Mouse (Mus musculus): Measurements from ENCODE around the gene Sntb2. TPM values are rescaled to one million over a fixed set of nuclear protein-coding genes. Genes with fewer than 3 reads are reported as not detected.
A peak's percentile ranks its signal among the peaks of the same experiment; 100 is the strongest.
"Not testable (repeated sequence)": the region's sequence is repeated elsewhere in the genome, so short reads cannot be mapped to it uniquely, and the experiment has no call there.

The Sntb2 gene
- polyA plus RNA-seq, 1 experiment from 2014 or later = 21.6 TPM

DNA sequence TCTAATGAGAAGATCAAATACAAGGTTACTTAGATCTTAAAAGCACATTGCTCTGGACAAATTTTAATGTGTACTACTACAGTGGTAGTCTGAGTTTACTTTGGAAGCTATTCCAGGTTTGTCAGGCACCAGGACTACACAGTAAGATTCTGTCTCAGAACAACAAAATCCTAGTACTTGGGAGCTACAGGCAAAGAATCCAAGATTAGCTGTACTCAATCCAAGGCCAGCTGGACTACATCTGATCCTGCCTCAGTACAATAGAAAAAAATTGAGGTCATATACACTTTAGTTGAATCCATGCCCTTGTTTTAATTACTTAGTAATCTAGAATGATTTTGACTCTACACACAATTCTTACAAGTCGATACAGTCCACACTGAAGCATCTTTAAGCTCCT, 79.4 kb downstream of the Sntb2 start:
- H3K9me3 ChIP-seq (ENCODE audit: control insufficient read depth, low read depth, low read length) = no peaks in the 10 kb centered on the region

GRCm38 (mm10) chr8:107023479-107023878, 87.9 kb downstream of the Sntb2 start:
- Histone ChIP-seq H3K4me2 (replicated peaks; ENCODE audit: low read depth, low read length) (no peak overlapping the region), H3K27ac (ENCODE audit: low read length) (no peak overlapping the region), H3K4me1 (ENCODE audit: control insufficient read depth, insufficient read depth, low read length) (no peaks in the 10 kb centered on the region), H3K9me3 (ENCODE audit: control insufficient read depth, low read depth, low read length) (no peaks in the 10 kb centered on the region), H3K27me3 (ENCODE audit: control insufficient read depth, insufficient read depth, low read length) (no peaks in the 10 kb centered on the region), H3K9ac (replicated peaks; ENCODE audit: low read depth, low read length) (no peak overlapping the region), H3K36me3 (ENCODE audit: control insufficient read depth, insufficient read depth, low read length) (no peaks in the 10 kb centered on the region), H3K4me3 (ENCODE audit: low read depth, low read length) (no peak overlapping the region)
- no peak for ATAC-seq (ENCODE audit: insufficient number of reproducible peaks, insufficient read depth, low FRiP score, low read depth)
- 87% methylated on average over 8 of the region's 8 CpGs for WGBS

More for the DNA sequence above, 79.4 kb downstream of the Sntb2 start:
- H3K4me2 ChIP-seq (replicated peaks; ENCODE audit: low read depth, low read length) = no peak overlapping the region
- no peak overlapping the region for H3K9ac ChIP-seq (replicated peaks; ENCODE audit: low read depth, low read length)
- H3K36me3 ChIP-seq (ENCODE audit: control insufficient read depth, insufficient read depth, low read length) = peaks cover 5% of the 10 kb centered on the region
- H3K4me3 ChIP-seq (ENCODE audit: low read depth, low read length) = no peak overlapping the region
- H3K4me1 ChIP-seq (ENCODE audit: control insufficient read depth, insufficient read depth, low read length) = no peaks in the 10 kb centered on the region
- ATAC-seq (ENCODE audit: insufficient number of reproducible peaks, insufficient read depth, low FRiP score, low read depth) = no peak
- no peaks in the 10 kb centered on the region for H3K27me3 ChIP-seq (ENCODE audit: control insufficient read depth, insufficient read depth, low read length)
- no peak overlapping the region for H3K27ac ChIP-seq (ENCODE audit: low read length)
- 85% methylated on average over 1 of the region's 1 CpGs for WGBS

DNA sequence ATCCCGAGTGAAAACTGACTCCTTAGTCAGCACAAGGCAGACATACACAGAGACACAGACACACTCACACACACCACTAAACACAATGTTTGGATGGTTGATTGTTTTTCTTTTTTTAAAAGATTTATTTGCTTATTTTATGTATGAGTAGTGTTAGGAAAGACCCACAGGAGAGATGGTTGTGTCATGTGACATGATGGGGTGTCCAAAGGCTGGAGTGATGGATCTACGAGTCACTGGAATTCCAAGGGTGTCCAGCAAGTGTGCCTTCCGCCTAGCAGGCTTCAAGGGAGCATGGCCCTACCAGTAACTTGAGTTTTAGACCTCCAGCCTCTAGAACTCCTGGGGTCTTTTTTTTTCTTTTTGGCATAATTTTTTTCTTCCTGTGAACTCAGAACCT, 93.8 kb downstream of the Sntb2 start:
- H3K4me2 ChIP-seq (replicated peaks; ENCODE audit: low read depth, low read length) = no peak overlapping the region
- no peak overlapping the region for H3K27ac ChIP-seq (ENCODE audit: low read length)
- H3K4me3 ChIP-seq (ENCODE audit: low read depth, low read length) = no peak overlapping the region
- 70% methylated on average over 3 of the region's 3 CpGs for WGBS
- ATAC-seq (ENCODE audit: insufficient number of reproducible peaks, insufficient read depth, low FRiP score, low read depth) = no peak
- H3K27me3 ChIP-seq (ENCODE audit: control insufficient read depth, insufficient read depth, low read length) = no peaks in the 10 kb centered on the region
- no peaks in the 10 kb centered on the region for H3K9me3 ChIP-seq (ENCODE audit: control insufficient read depth, low read depth, low read length)
- H3K36me3 ChIP-seq (ENCODE audit: control insufficient read depth, insufficient read depth, low read length) = no peaks in the 10 kb centered on the region
- H3K4me1 ChIP-seq (ENCODE audit: control insufficient read depth, insufficient read depth, low read length) = peaks cover 12% of the 10 kb centered on the region; the same call in 1 of the 2 replicates
- no peak overlapping the region for H3K9ac ChIP-seq (replicated peaks; ENCODE audit: low read depth, low read length)

GRCm38 (mm10) chr8:107030058-107030457, 94.5 kb downstream of the Sntb2 start:
- Histone ChIP-seq H3K36me3 (ENCODE audit: control insufficient read depth, insufficient read depth, low read length) (no peaks in the 10 kb centered on the region), H3K9ac (replicated peaks; ENCODE audit: low read depth, low read length) (no peak overlapping the region), H3K4me3 (ENCODE audit: low read depth, low read length) (no peak overlapping the region), H3K9me3 (ENCODE audit: control insufficient read depth, low read depth, low read length) (no peaks in the 10 kb centered on the region), H3K27me3 (ENCODE audit: control insufficient read depth, insufficient read depth, low read length) (no peaks in the 10 kb centered on the region), H3K27ac (ENCODE audit: low read length) (0 out of 2 replicates have a peak overlapping the region, but pooled peaks have one; percentile 15), H3K4me2 (replicated peaks; ENCODE audit: low read depth, low read length) (no peak overlapping the region), H3K4me1 (ENCODE audit: control insufficient read depth, insufficient read depth, low read length) (peaks cover 12% of the 10 kb centered on the region; the same call in 1 of the 2 replicates)
- 66% methylated on average over 5 of the region's 5 CpGs for WGBS
- no peak for ATAC-seq (ENCODE audit: insufficient number of reproducible peaks, insufficient read depth, low FRiP score, low read depth)

GRCm38 (mm10) chr8:107030650-107031576, 95.4 kb downstream of the Sntb2 start, which contains the start of gene Vps4a:
Vps4a (plus strand) TSS chr8:107031222.
- WGBS = 5% methylated on average over 60 of the region's 66 CpGs
- Histone ChIP-seq H3K27me3 (ENCODE audit: control insufficient read depth, insufficient read depth, low read length) (no peaks in the 10 kb centered on the region), H3K9me3 (ENCODE audit: control insufficient read depth, low read depth, low read length) (no peaks in the 10 kb centered on the region), H3K4me2 (replicated peaks; ENCODE audit: low read depth, low read length) (peak within 1 kb of the TSS; percentile 73), H3K4me3 (ENCODE audit: low read depth, low read length) (peak within 1 kb of the TSS; percentile 95), H3K27ac (ENCODE audit: low read length) (peak within 1 kb of the TSS; percentile 66; the same call in 1 of the 2 replicates), H3K36me3 (ENCODE audit: control insufficient read depth, insufficient read depth, low read length) (no peaks in the 10 kb centered on the region; the same call in 1 of the 2 replicates), H3K4me1 (ENCODE audit: control insufficient read depth, insufficient read depth, low read length) (peaks cover 12% of the 10 kb centered on the region; the same call in 1 of the 2 replicates), H3K9ac (replicated peaks; ENCODE audit: low read depth, low read length) (peak within 1 kb of the TSS; percentile 88)
- peak; percentile 93 for ATAC-seq (ENCODE audit: insufficient number of reproducible peaks, insufficient read depth, low FRiP score, low read depth)

DNA sequence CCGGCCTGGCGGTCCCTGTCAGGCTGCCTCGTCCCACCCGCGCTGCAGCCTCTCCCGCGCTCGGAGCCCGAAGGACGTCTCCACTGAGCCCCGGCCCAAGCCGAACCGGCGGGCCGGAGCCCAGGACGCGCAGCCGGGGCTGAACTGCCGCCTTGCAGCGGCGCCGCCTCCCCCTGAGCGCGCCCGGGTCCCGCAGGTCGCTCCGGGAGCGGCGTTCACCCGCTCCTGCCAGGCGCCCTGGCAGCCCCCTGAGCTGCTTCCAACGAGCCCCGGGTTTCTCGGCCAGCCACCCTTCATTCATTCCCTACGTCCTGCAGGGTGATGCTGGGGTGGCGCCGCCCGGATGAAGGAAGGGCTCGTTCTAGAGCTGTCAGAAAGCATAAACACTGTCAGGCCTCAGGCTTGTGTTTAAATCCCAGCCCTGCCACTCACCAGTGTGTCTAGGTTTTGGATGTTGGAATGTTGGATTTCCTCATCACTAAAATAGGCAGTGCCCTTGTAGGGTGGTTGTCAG, 96.1 kb downstream of the Sntb2 start:
- H3K36me3 ChIP-seq (ENCODE audit: control insufficient read depth, insufficient read depth, low read length) = peaks cover 2% of the 10 kb centered on the region
- WGBS = 0% methylated on average over 40 of the region's 40 CpGs
- H3K27ac ChIP-seq (ENCODE audit: low read length) = peak overlapping the region; percentile 66; the same call in 1 of the 2 replicates
- H3K4me1 ChIP-seq (ENCODE audit: control insufficient read depth, insufficient read depth, low read length) = peaks cover 12% of the 10 kb centered on the region; the same call in 1 of the 2 replicates
- H3K9ac ChIP-seq (replicated peaks; ENCODE audit: low read depth, low read length) = peak overlapping the region; percentile 88
- H3K4me3 ChIP-seq (ENCODE audit: low read depth, low read length) = peak overlapping the region; percentile 95
- H3K9me3 ChIP-seq (ENCODE audit: control insufficient read depth, low read depth, low read length) = no peaks in the 10 kb centered on the region
- no peaks in the 10 kb centered on the region for H3K27me3 ChIP-seq (ENCODE audit: control insufficient read depth, insufficient read depth, low read length)
- ATAC-seq (ENCODE audit: insufficient number of reproducible peaks, insufficient read depth, low FRiP score, low read depth) = no peak
- peak overlapping the region; percentile 73 for H3K4me2 ChIP-seq (replicated peaks; ENCODE audit: low read depth, low read length)

DNA sequence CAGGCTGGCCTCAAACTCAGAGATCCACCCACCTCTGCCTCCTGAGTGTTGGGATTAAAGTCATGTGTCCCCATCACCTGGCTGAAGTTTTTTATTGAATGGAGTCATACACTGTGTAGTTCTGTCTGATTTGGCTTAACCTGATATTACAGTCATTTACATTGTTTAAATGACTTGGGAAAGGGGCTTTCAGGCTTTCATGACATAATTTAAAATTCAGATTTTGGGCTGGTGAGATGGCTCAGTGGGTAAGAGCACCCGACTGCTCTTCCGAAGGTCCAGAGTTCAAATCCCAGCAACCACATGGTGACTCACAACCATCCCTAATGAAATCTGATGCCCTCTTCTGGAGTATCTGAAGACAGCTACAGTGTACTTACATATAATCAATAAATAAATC, 98.1 kb downstream of the Sntb2 start:
- not testable (repeated sequence) for H3K9ac ChIP-seq (replicated peaks; ENCODE audit: low read depth, low read length); H3K36me3 ChIP-seq (ENCODE audit: control insufficient read depth, insufficient read depth, low read length); ATAC-seq (ENCODE audit: insufficient number of reproducible peaks, insufficient read depth, low FRiP score, low read depth); H3K27ac ChIP-seq (ENCODE audit: low read length); H3K4me3 ChIP-seq (ENCODE audit: low read depth, low read length); H3K9me3 ChIP-seq (ENCODE audit: control insufficient read depth, low read depth, low read length); H3K4me2 ChIP-seq (replicated peaks; ENCODE audit: low read depth, low read length); H3K27me3 ChIP-seq (ENCODE audit: control insufficient read depth, insufficient read depth, low read length)
- 96% methylated on average over 2 of the region's 2 CpGs for WGBS
- peaks cover 12% of the 10 kb centered on the region; the same call in 1 of the 2 replicates for H3K4me1 ChIP-seq (ENCODE audit: control insufficient read depth, insufficient read depth, low read length)

DNA sequence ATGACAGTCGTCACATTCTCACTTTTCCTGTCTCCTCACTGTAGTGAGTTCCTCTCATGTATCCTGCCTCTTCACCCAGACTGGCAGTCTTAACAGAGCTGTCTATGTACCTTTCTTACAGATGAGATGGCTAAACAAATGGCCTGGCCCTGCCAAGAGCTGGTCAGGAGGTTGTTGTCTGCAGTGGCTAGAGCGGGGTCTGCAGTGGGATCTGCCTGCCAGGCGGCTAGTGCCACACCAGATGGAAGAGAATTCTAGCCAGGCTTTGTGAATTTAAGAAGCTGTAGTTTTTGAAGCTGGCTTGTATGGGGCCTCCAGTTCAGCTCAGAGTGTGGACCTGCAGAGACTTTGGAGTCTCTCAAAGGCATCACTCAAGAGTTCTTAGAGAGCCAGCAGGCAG, 100.1 kb downstream of the Sntb2 start:
- peaks cover 12% of the 10 kb centered on the region; the same call in 1 of the 2 replicates for H3K4me1 ChIP-seq (ENCODE audit: control insufficient read depth, insufficient read depth, low read length)
- H3K36me3 ChIP-seq (ENCODE audit: control insufficient read depth, insufficient read depth, low read length) = peaks cover 25% of the 10 kb centered on the region
- no peak overlapping the region for H3K4me3 ChIP-seq (ENCODE audit: low read depth, low read length)
- no peak overlapping the region for H3K4me2 ChIP-seq (replicated peaks; ENCODE audit: low read depth, low read length)
- no peak overlapping the region for H3K9ac ChIP-seq (replicated peaks; ENCODE audit: low read depth, low read length)
- no peak overlapping the region for H3K27ac ChIP-seq (ENCODE audit: low read length)
- ATAC-seq (ENCODE audit: insufficient number of reproducible peaks, insufficient read depth, low FRiP score, low read depth) = no peak
- 91% methylated on average over 3 of the region's 3 CpGs for WGBS
- no peaks in the 10 kb centered on the region for H3K27me3 ChIP-seq (ENCODE audit: control insufficient read depth, insufficient read depth, low read length)
- H3K9me3 ChIP-seq (ENCODE audit: control insufficient read depth, low read depth, low read length) = no peaks in the 10 kb centered on the region

All from stomach, embryonic 14.5 days (tissue).